22 mouse cellular contexts compared by ENCODE assay signal in genomic region chr2:32305668-32306067, GRCm38 (mm10). TPM values are rescaled to one million over a fixed set of nuclear protein-coding genes. Genes with fewer than 3 reads are reported as not detected.
"Had no signal": no experiment of that assay in that cellular context is flagged by ENCODE, and none has a peak within 500 bp of the region (broad histone marks: within the 10 kb centered on the region; RNA-seq: fewer than 3 reads in every experiment).

No protein-coding gene starts in this region.

- H3K4me3 ChIP-seq: limb, embryonic 12.5 days; liver, embryonic 12.5 days; liver, embryonic 15.5 days; lung, embryonic 15.5 days; megakaryocyte, embryonic 14.5 days; midbrain, embryonic 10.5 days; midbrain, embryonic 13.5 days; myocyte had no signal

- ATAC-seq: liver, embryonic 12.5 days; midbrain, embryonic 13.5 days; midbrain, embryonic 16.5 days had no signal

- DNase-seq: kidney, adult 9 months; kidney, postnatal 14 days; kidney, postnatal 4 days; layer of hippocampus, adult 9-11 months; layer of hippocampus, postnatal 36 days; liver; lung, adult 18-20 months; lung, postnatal 10 days; lung, postnatal 36 days; thymus, adult 18-20 months; thymus, postnatal 14 days; thymus, postnatal 4 days had no signal

- H3K9ac ChIP-seq: limb, embryonic 12.5 days; liver, embryonic 12.5 days; liver, embryonic 15.5 days; lung, embryonic 15.5 days; midbrain, embryonic 13.5 days had no signal

- H3K4me1 ChIP-seq: liver, embryonic 12.5 days; liver, embryonic 15.5 days had no signal

- H3K9me3 ChIP-seq: limb, embryonic 12.5 days; liver, embryonic 12.5 days; liver, embryonic 15.5 days; lung, embryonic 15.5 days; megakaryocyte, embryonic 14.5 days; midbrain, embryonic 10.5 days; midbrain, embryonic 13.5 days had no signal

- H3K27me3 ChIP-seq: limb, embryonic 12.5 days; lung, embryonic 15.5 days; megakaryocyte, embryonic 14.5 days had no signal

- H3K27ac ChIP-seq: limb, embryonic 12.5 days; liver, embryonic 12.5 days; liver, embryonic 15.5 days; lung, embryonic 15.5 days; midbrain, embryonic 10.5 days; midbrain, embryonic 13.5 days had no signal

- H3K4me2 ChIP-seq: limb, embryonic 12.5 days; liver, embryonic 12.5 days; liver, embryonic 15.5 days; lung, embryonic 15.5 days; midbrain, embryonic 13.5 days had no signal

RNA-seq across cellular contexts. Expression of gene Dnm1, which starts 47.5 kb away (rescaled TPM):
- total RNA-seq: monocyte, adult 5-6 weeks had no signal
